Mouse (Mus musculus) E14TG2a.4 (cell line): ENCODE measurements around the gene Pkd1l1.

Experiments used
- CTCF ChIP-seq: conservative IDR thresholded peaks from 2 replicates; pipeline ENCODE4 v1.5.1; 2014; ENCODE audit warnings: low read length
- NANOG ChIP-seq: IDR thresholded peaks from 2 replicates; pipeline ENCODE4 v1.6.1; 2014; ENCODE audit warnings: borderline replicate concordance, low read length, mixed read lengths

DNA sequence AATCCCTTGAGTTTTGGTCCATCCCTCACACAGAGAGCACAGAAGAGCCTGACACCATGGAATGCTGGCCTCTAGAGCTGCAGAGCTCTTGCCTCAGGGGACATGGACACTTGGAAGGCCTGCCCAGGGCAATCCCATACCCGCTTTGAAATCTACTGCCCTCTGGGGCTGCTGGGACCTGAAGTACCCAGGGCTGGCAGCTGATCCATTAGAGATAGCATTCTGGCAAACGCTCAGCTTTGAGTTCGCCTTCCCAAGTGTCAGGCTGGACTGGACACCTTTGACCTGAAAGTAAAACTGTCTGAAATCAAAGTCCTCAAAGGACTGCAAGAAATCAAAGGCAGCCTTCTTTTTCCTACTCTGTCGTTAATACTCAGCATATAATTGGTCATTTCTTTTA, 15.0 kb downstream of the Pkd1l1 start:
- TF ChIP-seq CTCF = no peak
- no peak for TF ChIP-seq NANOG
